Mouse (Mus musculus) urinary bladder, postnatal 4 days (tissue): ENCODE results near the gene Tmem185b.

Experiments used
- DNase-seq, 2 experiments: peaks; one replicate each; pipeline ENCODE4 v3.0.0; 2021 to 2022; ENCODE audit warnings: low spot score in 2 of 2

Tmem185b gene

DNA sequence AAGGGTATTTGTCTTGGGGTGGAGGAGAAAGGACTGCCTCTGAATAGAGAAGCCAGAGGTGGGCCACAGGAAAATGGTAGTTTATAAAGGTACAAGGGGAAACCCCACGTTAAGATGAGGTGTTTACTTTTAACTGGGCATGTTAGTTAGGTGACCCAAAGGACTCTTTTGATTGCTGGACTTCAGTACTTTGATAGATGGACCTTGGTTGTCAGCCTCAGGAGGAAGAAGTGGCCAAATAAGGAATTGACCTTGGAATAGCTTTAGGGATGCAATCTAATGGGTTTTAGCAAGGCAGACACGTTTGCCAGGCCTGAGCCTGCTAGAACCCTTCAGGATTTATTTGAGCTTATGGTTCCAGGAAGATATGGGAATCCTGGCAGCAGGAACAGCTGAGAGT lies 13.3 kb downstream of the Tmem185b start:
- no peak for DNase-seq

GRCm38 (mm10) chr1:119540836-119541557 lies 15.0 kb downstream of the Tmem185b start:
- no peak for DNase-seq

GRCm38 (mm10) chr1:119541570-119541969 lies 15.6 kb downstream of the Tmem185b start:
- DNase-seq: no peak

DNA sequence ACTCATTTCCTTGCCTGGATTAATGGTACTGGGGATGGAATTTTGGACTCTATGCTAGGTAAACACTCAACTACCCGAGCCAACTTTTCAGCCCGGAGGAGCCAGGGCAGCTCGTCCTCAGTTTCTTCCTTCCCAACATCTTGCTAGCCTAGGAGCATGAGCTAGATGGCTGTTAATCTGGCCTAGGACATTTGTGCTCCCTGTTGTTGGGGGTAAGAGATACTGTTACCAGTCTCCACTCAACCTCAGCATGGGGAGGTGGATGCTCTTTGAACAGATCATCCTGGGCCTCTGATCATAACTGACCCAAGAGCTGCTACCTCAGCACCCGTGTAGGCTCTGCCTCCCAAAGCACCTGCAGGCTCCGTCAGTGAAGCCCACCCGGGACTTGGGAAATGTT lies 17.4 kb downstream of the Tmem185b start:
- DNase-seq: no peak

DNA sequence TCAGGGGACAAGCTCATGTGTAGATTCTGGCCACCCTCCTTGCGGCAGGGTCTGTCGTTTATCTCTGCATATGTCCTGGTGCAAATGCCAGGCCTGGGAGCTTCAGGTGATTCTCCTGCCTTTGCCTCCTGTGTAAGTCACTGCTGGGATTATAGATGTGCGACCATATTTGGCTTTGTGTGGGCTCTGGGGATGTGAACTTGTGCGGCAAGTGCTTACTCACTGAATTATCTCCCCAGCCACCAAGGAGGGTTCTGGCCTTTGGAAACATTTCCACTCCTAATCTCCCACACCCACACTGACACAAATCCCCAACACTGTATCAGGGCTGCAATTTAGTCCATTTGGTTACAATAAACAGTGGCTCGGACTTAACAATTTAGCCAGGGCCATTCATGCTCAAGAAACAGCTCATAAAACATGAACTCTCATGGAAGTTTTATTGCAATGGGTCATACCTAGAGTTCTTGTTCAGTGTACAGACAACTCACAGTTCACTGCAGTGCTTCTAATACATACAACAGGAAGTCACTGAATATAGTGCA lies 18.7 kb downstream of the Tmem185b start:
- DNase-seq: peak in 1 of 2 experiments; percentile 15

DNA sequence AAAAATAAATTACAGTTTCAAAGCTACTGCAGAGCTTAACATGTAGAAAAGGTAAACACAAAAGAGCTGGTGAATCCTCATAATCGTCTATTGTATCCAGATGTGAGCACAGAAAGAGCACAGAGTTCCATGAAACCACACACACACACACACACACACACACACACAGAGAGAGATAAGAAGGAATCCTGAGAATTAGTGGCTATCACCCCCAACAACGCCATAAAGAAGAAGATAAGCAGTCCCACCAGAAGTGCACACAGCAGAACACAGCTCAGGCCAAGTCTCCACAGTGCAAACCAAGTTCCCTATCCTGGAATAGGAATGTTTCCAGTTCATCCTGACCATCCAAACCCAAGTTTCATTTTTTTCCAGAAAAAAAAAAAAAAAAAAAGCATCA lies 19.2 kb downstream of the Tmem185b start:
- no peak for DNase-seq

DNA sequence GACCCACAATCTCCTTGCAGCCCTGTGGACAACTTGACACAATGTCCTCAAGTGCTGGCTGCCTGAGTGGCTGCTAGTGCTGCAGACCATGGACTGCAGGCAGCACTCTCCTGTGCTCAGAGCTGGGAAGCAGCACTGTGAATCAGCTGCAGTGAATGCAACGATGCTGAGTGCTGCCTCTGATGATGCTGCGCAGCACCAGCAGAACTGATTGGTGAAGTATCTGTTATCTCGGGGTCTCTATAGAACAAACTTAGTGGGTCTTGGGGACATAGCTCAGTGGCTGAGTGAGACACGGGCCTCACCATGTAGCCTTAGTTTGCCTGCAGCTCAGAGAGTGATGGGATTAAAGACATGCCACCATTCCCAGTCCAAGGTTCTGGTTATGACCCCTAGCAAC lies 19.7 kb downstream of the Tmem185b start:
- DNase-seq: peak in 1 of 2 experiments; percentile 14

DNA sequence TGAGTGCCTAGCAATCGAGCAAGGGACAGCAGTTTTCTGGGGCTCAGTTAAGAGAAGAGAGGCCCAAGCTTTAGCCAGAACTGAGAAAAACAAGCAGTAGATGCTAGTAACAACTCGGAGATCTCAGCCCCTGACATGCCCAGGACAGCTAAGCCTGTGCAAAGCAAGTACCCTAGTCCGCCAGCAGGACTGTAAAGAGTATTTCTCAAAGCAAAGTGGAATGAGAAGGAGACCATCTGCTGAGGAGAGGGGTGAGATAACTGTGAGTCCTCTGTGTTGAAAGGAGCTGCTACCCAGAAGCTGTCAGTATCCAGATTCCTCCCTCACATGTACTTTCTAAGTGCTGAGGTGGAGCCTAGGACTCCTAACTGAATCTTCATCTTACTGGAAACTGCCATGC lies 20.5 kb downstream of the Tmem185b start:
- peak in 1 of 2 experiments; percentile 12 for DNase-seq

- peak; percentile 49 to 81 for DNase-seq
Observed at GRCm38 (mm10) chr1:119548668-119549326, 22.8 kb downstream of the Tmem185b start.

- DNase-seq: no peak
Observed at GRCm38 (mm10) chr1:119549327-119549689, 23.3 kb downstream of the Tmem185b start.

DNA sequence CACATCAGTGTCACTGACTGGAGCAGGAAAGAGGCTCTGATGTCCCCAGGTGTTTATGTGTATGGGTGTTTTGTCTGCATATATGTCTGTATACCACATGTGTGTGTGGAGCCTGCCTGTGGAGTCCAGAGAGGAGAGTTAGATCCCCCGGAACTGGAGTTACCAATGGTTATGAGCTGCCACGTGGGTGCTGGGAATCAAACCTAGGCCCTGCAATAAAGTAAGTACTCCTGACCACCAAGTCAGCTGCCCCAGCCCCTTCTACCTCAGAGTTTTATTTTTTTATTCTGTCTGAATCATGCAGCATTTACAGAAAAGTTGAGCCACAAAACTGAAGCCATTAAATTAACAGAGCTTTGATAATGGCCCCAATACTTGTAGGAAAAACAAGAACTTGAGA lies 24.1 kb downstream of the Tmem185b start:
- DNase-seq: no peak

- DNase-seq: no peak
Observed at GRCm38 (mm10) chr1:119551651-119552050, 25.7 kb downstream of the Tmem185b start.

DNA sequence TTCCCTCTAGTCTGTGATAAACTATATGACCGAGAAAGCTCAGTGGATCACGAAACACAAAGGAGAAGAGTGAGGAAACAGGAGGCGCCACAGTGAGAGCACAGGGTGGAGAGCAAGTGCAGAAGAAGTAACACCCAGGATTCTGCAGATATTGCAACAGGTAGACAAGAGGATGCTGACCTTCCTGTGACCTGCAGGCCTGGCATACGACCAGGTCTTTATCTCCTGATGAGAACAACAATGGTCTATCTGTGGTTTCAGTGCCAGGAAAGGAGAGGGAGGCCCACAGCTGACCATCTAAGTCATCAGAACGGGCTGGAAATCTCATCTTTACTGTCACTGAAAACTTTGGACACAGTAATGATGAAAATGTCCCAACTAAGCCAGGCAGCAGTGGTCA lies 29.7 kb downstream of the Tmem185b start:
- DNase-seq: no peak

DNA sequence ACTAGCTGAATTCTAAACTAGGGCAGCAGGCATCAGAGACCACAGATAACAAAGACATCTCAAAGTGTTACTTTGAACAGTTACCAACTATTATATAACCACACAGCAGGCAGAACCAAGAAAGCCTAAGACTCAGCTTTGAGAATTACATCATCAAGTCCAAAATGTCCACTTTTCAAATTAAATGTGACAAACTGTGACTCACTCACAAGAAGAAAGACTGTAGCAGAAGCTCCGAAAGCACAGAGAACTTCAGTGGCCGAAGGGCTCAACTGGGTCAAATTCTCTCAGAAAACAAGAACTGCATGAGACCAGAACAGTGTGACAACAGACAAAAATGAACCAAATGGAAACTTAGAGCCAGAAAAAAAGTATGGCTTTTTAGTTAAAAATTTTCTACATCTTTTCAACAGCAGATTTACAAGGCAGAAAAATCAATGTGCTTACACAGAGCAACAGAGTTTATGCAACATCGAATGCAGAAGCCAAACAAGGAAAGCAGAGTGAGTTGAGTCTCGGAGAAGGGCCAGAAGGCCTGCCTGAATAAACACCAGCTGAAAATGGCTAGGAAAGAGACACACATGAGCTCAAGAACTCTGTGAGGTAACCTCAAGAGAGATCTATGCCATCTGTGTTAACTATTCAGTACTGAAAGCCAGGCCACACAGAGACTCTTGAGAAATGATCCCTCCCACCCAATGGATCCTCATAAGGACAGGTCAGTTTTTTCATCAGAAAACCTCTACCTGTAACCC lies 31.9 kb downstream of the Tmem185b start:
- DNase-seq: no peak

DNA sequence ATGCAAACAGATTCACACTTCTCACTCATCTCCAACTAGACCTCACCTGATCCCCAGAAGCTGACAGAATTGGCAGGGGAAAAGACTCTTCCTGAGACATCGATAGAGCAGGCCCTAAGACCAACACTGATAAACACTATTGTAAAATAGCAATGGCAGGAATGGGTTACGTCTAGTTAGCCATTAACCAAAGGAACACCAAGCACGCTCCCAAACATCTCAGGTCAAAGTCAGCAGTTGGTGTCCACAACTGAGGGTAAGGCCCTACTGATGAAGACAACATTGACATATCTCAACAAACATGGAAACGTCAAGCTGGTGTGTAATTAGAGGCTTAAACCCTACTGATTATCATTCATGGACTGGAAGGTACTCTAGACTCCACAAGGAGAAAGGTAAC lies 39.6 kb downstream of the Tmem185b start:
- no peak for DNase-seq

GRCm38 (mm10) chr1:119570134-119570533 lies 44.2 kb downstream of the Tmem185b start:
- DNase-seq: no peak
